Mouse (Mus musculus) heart, embryonic 14.5 days (tissue): ENCODE data around the gene Atg7. TPM values are rescaled to one million over a fixed set of nuclear protein-coding genes. Genes with fewer than 3 reads are reported as not detected.
A peak's percentile ranks its signal among the peaks of the same experiment; 100 is the strongest.

Experiments
- ATAC-seq: fragments of 200-750 bp; cut with Nextera tagmentation; 2 replicates; pipeline ENCODE4 v1.8.0; 2017; ENCODE audit warnings: low read depth, moderate TSS enrichment; ENCODE audit not compliant: insufficient number of reproducible peaks, insufficient read depth, low FRiP score
- H3K27ac ChIP-seq, 2 experiments: fragments of 200-500 bp in 1 of 2; fragments of 300-500 bp in 1 of 2; sonication (generic) in 1 of 2; replicated peaks in 1 of 2; 2 replicates each; pipeline ENCODE4 v1.5.1; 2012 to 2014; ENCODE audit warnings: low read depth in 2 of 2, low read length in 2 of 2, control low read depth in 1 of 2, mild to moderate bottlenecking in 1 of 2, mixed read lengths in 1 of 2; ENCODE audit not compliant: control insufficient read depth in 1 of 2, insufficient read depth in 1 of 2
- H3K27me3 ChIP-seq: fragments of 300-500 bp; sonication (generic); 2 replicates; pipeline ENCODE4 v1.6.1; 2014; ENCODE audit warnings: mild to moderate bottlenecking, low read length, control low read depth; ENCODE audit not compliant: control insufficient read depth, insufficient read depth
- H3K36me3 ChIP-seq: fragments of 300-500 bp; sonication (generic); 2 replicates; pipeline ENCODE4 v1.6.1; 2014; ENCODE audit warnings: mild to moderate bottlenecking, control low read depth, low read length, mixed read lengths; ENCODE audit not compliant: control insufficient read depth, insufficient read depth
- H3K4me1 ChIP-seq, 2 experiments: fragments of 200-500 bp in 1 of 2; fragments of 300-500 bp in 1 of 2; sonication (generic) in 1 of 2; 2 replicates each; pipeline ENCODE4 v1.6.1; 2012 to 2014; ENCODE audit warnings: low read length in 2 of 2, control low read depth in 1 of 2, mixed read lengths in 1 of 2; ENCODE audit not compliant: control insufficient read depth in 2 of 2, insufficient read depth in 2 of 2
- H3K4me2 ChIP-seq: fragments of 300-500 bp; sonication (generic); 2 replicates; pipeline ENCODE4 v1.6.1; 2014; ENCODE audit warnings: mild to moderate bottlenecking, low read length
- H3K4me3 ChIP-seq, 2 experiments: fragments of 200-500 bp in 1 of 2; fragments of 300-500 bp in 1 of 2; sonication (generic) in 1 of 2; 2 replicates each; pipeline ENCODE4 v1.5.1; 2012 to 2014; ENCODE audit warnings: low read length in 2 of 2, mild to moderate bottlenecking in 2 of 2, control low read depth in 1 of 2, low read depth in 1 of 2, moderate library complexity in 1 of 2; ENCODE audit not compliant: control insufficient read depth in 1 of 2, insufficient read depth in 1 of 2
- H3K9ac ChIP-seq: fragments of 300-500 bp; sonication (generic); 2 replicates; pipeline ENCODE4 v1.6.1; 2014; ENCODE audit warnings: mild to moderate bottlenecking, low read length
- H3K9me3 ChIP-seq: fragments of 300-500 bp; sonication (generic); 2 replicates; pipeline ENCODE4 v1.6.1; 2016; ENCODE audit warnings: low read length, control low read depth; ENCODE audit not compliant: control insufficient read depth
- WGBS: fragments of 180-500 bp; shearing (Covaris S2); extraction: QIAGEN DNeasy Blood & Tissue Kit; methylation state at CpG from one replicate; pipeline ENCODE4 v1.1.7; 2014; 5-methylcytosine and 5-hydroxymethylcytosine counted together
- polyA plus RNA-seq: library from polyadenylated mRNA; unstranded; fragments of >200 nt; fragmentation: Nextera tagmentation; extraction: Ambion mirVana; gene quantifications from 2 replicates; pipeline ENCODE4 v1.2.1, GENCODE M21; 2014

Gene Atg7
- polyA plus RNA-seq, 1 experiment from 2014 or later: 18.1 TPM

GRCm38 (mm10) chr6:114707032-114707431, 64.1 kb downstream of the Atg7 start:
- WGBS: 84% methylated on average over 3 of the region's 3 CpGs
- Histone ChIP-seq H3K4me3 (no peak overlapping the region), H3K4me1 (peaks cover 5 to 14% of the 10 kb centered on the region in 2 experiments; a peak in 3 of 4 replicates), H3K36me3 (peaks cover 10% of the 10 kb centered on the region; the same call in 1 of the 2 replicates), H3K4me2 (no peak overlapping the region), H3K9me3 (no peaks in the 10 kb centered on the region), H3K27ac (no peak overlapping the region), H3K9ac (no peak overlapping the region), H3K27me3 (no peaks in the 10 kb centered on the region)
- no peak for ATAC-seq

GRCm38 (mm10) chr6:114712242-114713050, 69.5 kb downstream of the Atg7 start:
- no peak overlapping the region for H3K27ac ChIP-seq
- no peak for ATAC-seq
- 43% methylated on average over 4 of the region's 4 CpGs for WGBS

GRCm38 (mm10) chr6:114713538-114713937, 70.6 kb downstream of the Atg7 start:
- Histone ChIP-seq H3K27me3 (no peaks in the 10 kb centered on the region), H3K4me2 (no peak overlapping the region), H3K4me1 (peaks cover 25 to 29% of the 10 kb centered on the region in 2 experiments), H3K9ac (no peak overlapping the region), H3K27ac (no peak overlapping the region), H3K9me3 (no peaks in the 10 kb centered on the region), H3K4me3 (no peak overlapping the region), H3K36me3 (no peaks in the 10 kb centered on the region)
- 46% methylated on average over 3 of the region's 3 CpGs for WGBS
- ATAC-seq: no peak; the same call in 1 of the 2 replicates

More at GRCm38 (mm10) chr6:114712242-114713050, 69.5 kb downstream of the Atg7 start:
- Histone ChIP-seq H3K4me1 (peaks cover 29 to 32% of the 10 kb centered on the region in 2 experiments), H3K9ac (no peak overlapping the region), H3K4me3 (no peak overlapping the region), H3K4me2 (no peak overlapping the region), H3K9me3 (no peaks in the 10 kb centered on the region), H3K27me3 (no peaks in the 10 kb centered on the region), H3K36me3 (no peaks in the 10 kb centered on the region)

- WGBS: 28% methylated on average over 5 of the region's 5 CpGs
- H3K4me2 ChIP-seq: no peak overlapping the region
- H3K27ac ChIP-seq: peak overlapping the region in 1 of 2 experiments; percentile 32; a peak in 1 of 4 replicates
- H3K27me3 ChIP-seq: no peaks in the 10 kb centered on the region
- peaks cover 32 to 39% of the 10 kb centered on the region in 2 experiments for H3K4me1 ChIP-seq
- no peaks in the 10 kb centered on the region for H3K36me3 ChIP-seq
- no peaks in the 10 kb centered on the region for H3K9me3 ChIP-seq
- no peak overlapping the region for H3K9ac ChIP-seq
- H3K4me3 ChIP-seq: no peak overlapping the region
- no peak for ATAC-seq
These were observed 71.8 kb downstream of the Atg7 start for GRCm38 (mm10) chr6:114714654-114715053.

GRCm38 (mm10) chr6:114715289-114716030, 72.6 kb downstream of the Atg7 start:
- Histone ChIP-seq H3K27ac (0 out of 4 replicates have a peak overlapping the region, but pooled peaks of 1 of the 2 experiments have one; percentile 30), H3K4me3 (no peak overlapping the region), H3K36me3 (no peaks in the 10 kb centered on the region), H3K4me1 (peaks cover 34 to 43% of the 10 kb centered on the region in 2 experiments), H3K4me2 (no peak overlapping the region), H3K27me3 (no peaks in the 10 kb centered on the region), H3K9ac (0 out of 2 replicates have a peak overlapping the region, but pooled peaks have one; percentile 5), H3K9me3 (no peaks in the 10 kb centered on the region)
- WGBS: 65% methylated on average over 7 of the region's 7 CpGs
- ATAC-seq: no peak

GRCm38 (mm10) chr6:114719100-114719499, 76.2 kb downstream of the Atg7 start:
- no peak for ATAC-seq
- 31% methylated on average over 5 of the region's 5 CpGs for WGBS
- Histone ChIP-seq H3K4me1 (peaks cover 29 to 32% of the 10 kb centered on the region in 2 experiments), H3K9ac (no peak overlapping the region), H3K27me3 (no peaks in the 10 kb centered on the region), H3K4me3 (no peak overlapping the region), H3K27ac (peak overlapping the region; percentile 46 to 48; a peak in 2 of 4 replicates), H3K9me3 (no peaks in the 10 kb centered on the region), H3K4me2 (no peak overlapping the region), H3K36me3 (no peaks in the 10 kb centered on the region)

- Histone ChIP-seq H3K4me3 (no peak overlapping the region), H3K27ac (peak overlapping the region; percentile 46 to 48; a peak in 1 of 4 replicates)
- 0 out of 2 replicates have a peak, but pooled peaks have one; percentile 26 for ATAC-seq
These were observed 76.8 kb downstream of the Atg7 start for GRCm38 (mm10) chr6:114719665-114720064.

More at GRCm38 (mm10) chr6:114719665-114720064, 76.8 kb downstream of the Atg7 start:
- 10% methylated on average over 8 of the region's 8 CpGs for WGBS
- Histone ChIP-seq H3K9ac (no peak overlapping the region), H3K4me2 (no peak overlapping the region), H3K27me3 (no peaks in the 10 kb centered on the region), H3K9me3 (no peaks in the 10 kb centered on the region), H3K4me1 (peaks cover 27 to 33% of the 10 kb centered on the region in 2 experiments), H3K36me3 (no peaks in the 10 kb centered on the region)
